Mouse (Mus musculus) heart, postnatal 25 days (tissue): Measurements from ENCODE around the gene Hdac10. TPM values are rescaled to one million over a fixed set of nuclear protein-coding genes. Genes with fewer than 3 reads are reported as not detected.

Experiments
- DNase-seq: peaks from one replicate; pipeline ENCODE4 v3.0.0; 2022; ENCODE audit warnings: low spot score
- intact Hi-C: fragments of 180-260 bp; cut with DNase I; formaldehyde crosslinking; loops from one replicate; pipeline ENCODE4 v1.15.1; 2025
- total RNA-seq, 2 experiments: library from RNA; stranded (reverse); gene quantifications; 2 replicates each; pipeline ENCODE4 v1.2.3; 2021

Hdac10 gene
- total RNA-seq, 2 experiments from 2014 or later, result 7.4 to 8.3 TPM

DNA sequence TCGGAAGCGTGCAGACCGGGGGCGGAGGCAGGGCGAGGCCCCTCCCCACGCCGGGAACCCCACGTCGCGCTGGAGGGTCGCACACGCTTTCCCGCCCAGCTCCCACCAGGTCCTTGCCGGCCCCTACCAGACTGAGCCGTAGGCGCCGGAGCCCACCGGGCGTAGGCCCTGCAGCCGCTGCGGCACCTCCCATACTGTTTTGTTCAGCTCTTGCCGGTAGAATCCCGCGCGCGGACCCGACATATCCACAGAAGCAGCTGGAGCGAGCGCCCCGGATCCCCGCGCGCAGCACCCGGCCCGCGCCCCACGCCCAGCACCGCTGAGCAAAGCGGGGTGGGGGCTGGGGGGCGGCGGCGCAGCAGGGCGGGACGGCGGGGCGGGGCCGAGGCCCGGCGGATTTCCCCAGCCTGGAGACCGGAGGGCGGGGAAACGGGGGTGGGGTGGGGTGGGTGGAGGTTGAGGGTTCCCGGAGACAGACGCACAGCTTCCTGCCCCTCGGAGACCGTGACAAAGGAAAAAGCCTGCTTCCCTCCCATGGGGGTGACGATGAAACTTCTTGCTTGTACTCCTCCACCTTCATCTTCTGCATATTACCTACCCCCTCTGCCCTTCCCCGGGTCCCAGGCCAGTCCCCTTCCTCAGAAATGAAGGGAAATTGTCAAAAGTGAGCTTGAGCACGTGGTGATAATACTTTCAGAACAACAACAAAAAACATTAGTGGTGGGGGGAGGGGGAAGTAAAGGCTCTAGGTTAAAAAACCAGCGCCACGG is 21.0 kb upstream of the Hdac10 start, which contains the start of gene Mapk11:
TSS of gene Mapk11 (minus strand) at position 358 of the 770 bp plus-strand sequence.
- intact Hi-C loops, result no loop called here
- DNase-seq, result no peak

DNA sequence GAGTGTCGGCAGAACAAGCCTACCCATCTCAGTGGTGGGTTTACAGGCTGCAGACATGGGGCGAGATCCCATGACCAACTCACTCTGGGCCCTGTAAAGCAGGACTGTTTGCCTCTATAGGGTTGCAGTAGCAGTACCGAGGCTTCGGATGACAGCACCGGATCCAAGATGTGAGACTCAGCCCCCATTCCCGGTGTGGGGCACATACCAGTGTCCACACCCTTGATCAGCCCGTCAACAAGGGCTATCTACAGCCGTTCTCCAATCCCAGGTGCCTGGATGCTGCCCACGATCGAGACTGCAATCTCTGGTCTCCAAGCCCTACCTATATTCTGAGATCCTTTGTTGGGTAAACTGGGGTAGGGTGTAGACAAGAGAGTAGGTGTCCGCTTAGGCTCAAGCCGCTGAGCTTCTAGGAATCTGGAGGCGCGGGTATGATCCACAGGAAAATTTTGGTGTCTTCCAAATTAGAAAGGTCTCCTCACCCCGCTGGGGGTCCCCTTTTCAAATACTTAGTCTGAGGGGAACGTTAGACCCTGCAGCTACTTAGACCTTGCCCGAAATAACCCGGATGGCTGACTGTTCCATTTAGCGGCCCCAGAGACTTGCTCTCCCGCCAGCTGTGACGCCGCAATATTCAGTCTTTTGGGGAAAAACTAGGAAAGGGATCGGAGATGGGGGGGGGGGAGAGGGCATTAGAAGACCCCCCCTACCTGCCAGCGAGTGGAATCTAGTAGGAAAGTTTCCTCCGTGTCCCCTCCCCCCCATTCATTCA is 20.2 kb upstream of the Hdac10 start:
- DNase-seq, result no peak
- intact Hi-C loops, result no loop called here

DNA sequence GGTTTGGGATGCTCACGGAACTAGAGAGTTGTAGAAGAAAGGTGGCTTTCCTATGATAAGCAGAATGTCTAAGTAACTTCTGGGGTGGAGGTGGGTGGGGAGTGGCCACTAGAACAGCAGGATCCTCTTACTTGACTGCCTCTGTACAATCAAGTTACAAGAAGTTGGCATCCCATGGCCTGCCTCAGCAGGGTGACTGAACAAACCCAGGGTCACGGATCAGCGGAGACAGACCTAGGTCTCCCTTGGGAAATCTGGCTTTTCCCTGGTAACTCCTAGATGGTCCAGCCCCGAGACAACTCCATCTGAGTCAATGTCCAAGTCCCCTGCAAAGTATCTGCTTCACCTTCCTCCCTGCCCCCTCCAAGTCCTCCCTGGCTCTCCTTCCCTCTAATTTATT is 19.4 kb upstream of the Hdac10 start:
- DNase-seq, result no peak
- intact Hi-C loops, result no loop called here

DNA sequence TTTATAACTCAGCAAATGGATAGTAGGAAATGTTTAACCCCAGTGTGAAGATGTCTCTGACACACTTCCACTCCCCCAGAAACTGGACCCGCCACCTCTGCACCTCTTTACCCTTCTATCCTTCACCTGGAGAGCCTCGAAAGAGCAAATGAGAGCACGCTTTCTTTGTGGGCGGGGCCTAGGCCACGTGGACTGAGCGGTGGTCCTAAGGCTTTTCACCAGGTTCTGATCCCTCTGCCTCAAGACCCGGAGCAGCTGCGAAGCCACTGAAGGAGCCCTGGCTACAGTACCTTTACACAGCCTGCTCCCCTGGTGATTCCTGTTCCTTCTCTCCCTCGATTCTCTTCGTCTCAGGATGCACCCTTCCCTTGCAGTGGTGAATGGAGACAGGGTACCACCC is 19.0 kb upstream of the Hdac10 start:
- intact Hi-C loops, result no loop called here
- no peak for DNase-seq

DNA sequence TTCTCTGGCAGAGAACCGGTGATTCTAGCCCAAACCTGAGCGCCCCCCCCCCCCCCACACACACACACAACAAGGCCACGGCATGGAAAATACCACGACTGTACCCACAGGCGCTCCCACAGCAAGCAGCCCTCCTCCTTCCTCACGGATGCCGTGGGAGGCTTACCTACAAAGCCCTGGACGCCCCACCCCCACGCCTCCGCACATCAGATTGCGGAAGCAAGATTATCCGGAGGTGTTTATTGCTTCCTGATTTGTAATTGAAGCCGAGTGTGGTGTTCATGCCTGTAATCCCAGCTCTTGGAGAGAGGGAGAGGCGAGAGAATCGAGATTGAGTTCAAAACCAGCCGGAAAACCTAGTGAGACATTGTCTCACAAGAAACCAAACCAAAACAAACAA is 18.5 kb upstream of the Hdac10 start:
- intact Hi-C loops, result no loop called here
- DNase-seq, result no peak

DNA sequence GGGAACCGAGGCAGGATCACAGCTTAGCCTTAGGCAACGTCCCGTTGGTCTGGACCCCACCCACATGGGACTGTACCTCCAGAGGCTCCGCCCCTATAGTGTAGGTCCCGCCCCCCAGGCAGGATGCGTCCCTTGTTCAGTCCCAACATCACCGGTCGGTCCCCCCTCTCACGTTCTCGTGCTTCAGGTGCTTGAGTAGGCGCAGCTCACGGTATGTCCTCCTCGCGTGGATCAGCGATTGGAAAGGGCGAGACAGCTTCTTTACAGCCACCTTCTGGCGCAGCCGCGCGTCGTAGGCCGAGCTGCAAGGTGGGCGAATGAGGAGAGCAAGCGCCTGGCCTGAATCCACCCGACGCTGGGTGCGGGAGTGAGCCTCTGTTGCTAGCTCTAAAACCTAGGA is 18.0 kb upstream of the Hdac10 start:
- no peak for DNase-seq
- intact Hi-C loops, result no loop called here

DNA sequence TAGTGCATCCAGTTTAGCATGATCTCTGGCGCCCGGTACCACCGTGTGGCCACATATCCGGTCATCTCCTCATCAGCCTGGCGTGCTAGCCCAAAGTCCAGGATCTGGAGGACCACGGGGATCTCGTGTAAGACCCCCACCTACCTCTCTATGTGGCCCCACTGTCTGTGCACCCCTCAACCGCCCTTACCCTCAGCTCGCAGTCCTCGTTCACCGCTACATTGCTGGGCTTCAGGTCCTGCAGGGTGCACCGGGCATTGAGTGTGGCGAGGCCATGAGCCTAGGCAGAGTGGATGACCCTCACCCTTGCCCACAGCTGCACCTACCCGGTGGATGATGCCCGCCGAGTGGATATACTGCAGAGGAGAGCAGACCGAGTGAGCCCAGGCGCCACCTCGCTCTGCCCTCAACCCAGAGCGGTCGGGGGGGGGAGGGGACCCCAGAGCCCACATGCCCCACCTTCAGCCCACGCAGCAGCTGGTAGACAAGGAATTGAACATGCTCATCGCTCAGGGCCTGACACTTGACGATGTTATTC is 17.4 kb upstream of the Hdac10 start:
- intact Hi-C loops, result no loop called here
- DNase-seq, result no peak

DNA sequence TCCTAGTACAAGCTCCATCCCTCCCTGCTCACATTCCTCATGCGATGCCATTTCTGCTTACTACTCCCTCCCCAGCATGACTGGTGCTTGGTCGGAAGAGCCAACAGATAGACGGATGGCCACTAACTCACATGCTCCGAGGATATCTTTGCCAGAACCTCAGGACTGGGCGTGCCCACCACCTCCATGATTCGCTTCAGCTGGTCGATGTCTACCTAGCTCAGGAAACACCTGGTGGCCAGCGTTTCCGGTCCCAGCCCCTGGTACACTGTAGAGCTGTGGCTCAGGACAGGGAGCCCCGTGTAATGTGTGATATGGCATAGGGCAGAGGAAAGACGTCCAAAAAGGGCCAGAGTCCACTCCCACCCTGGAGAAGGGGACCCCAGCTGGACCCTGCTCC is 16.5 kb upstream of the Hdac10 start:
- no peak for DNase-seq
- intact Hi-C loops, result no loop called here

DNA sequence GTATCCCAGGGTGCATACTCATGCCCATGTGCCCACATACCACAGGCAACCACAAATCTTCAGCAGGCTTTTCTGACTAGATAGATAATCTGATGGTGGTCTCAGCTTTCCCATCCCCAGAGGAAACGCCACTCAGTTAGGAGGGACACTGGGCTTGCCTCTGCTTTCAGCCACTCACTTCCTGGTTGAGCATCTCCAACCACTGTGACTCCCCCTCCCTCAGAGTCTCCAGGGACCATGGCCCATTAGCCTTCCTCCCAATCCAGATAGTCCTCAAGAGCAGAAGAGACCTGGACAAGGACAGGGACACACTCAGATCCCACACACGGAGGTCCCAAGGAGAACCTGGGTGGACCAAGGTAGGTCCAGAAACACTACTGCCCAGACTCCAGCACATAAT is 14.6 kb upstream of the Hdac10 start:
- intact Hi-C loops, result no loop called here
- no peak for DNase-seq

DNA sequence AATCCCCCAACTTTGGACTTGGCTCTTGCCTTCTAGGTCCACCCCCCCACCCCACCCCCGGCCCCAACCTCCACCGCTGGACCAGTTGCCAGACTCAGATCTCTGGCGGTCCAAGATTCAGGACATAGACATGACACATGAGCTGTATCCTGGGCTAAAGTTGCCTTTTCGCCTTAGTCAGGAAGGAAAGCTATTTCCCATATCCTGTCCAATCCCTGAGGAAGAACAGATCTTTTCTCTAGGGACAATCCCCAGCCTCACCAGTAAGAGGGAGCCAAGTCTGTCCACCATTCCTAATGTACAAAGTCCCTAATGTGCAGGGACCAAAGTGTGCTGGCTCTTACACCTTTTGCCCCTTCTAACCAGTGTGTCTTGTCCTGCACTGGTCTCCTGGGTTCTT is 13.4 kb upstream of the Hdac10 start:
- intact Hi-C loops, result no loop called here

DNA sequence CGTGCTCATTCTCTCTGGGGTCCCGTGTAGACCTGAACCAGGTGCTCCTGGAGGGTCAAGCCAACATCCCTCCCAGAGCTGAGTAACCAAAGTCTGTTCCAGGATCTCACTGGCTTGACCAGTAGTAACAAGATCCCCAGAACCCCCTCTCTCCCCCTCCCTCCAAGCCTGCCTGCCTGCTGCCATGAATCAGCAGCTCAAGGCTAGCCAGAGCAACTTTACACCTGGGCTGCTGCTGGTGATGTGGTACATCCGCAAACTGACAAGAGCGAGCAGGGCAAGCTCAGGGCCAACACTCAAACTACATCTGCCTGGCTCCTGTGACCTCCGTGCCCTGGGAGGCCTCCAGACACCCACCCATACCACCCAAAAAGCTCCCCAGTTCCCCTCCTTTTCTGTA is 12.9 kb upstream of the Hdac10 start:
- intact Hi-C loops, result no loop called here
- DNase-seq, result no peak

More for the DNA sequence above, 13.4 kb upstream of the Hdac10 start:
- no peak for DNase-seq

DNA sequence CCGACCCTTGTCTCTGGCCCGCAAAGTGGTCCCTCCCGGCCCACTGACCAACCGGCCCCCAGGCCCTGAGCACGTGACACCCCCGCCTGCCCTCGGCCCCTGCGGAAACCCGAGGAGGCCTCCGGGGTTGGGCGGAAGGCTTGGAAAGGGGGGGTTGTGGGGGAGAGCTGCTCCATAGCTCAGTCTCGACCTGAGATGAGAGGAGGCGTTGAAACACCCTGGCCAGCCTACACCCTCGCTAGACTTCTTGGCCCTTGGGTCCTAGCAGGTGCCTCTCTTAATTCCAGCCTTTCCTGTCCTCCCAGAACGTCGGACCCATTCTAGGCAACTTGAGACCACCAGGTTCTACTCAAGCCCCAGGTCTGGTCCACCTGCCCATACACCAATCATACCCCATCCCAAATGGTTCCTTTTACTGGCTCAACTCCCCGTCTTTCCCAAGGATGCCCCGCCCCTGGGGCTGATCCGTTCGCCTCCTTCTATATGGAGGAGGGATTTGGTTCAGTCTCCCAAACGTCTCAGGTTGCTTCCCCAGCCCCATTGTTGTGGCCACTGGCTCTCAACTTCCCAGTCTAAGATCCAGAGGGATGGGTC is 12.3 kb upstream of the Hdac10 start, which contains the start of gene Mapk12:
TSS of gene Mapk12 (minus strand) at position 45 of the 594 bp plus-strand sequence.
- DNase-seq, result peak; percentile 77
- intact Hi-C loops, result no loop called here

DNA sequence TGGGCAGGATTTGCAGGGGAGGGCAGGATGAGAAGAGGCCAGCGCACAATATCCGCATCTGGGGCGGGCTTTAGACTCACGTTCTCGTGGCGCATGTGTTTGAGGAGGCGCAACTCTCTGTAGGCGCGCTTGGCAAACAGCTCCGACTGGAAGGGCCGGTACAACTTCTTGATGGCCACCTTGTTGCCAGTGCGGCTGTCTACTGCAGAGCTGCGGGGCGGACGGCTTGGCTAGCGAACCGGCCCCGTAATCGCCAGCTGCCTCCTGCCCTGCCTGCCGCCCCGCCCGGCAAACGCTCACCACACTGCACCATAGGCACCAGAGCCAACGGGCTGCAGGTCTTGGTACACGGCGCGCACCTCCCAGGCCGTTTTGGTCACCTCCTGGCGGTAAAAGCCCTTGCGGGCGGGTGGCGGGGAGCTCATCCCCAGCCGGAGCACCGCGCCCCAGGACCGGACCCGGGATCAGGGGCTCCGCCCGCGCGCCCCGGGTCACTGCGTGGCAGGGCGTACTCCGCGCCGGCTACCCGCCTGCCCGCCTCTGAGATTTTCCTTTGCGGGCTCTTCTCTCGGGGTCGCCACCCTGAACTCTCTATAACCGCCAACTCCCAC is 11.7 kb upstream of the Hdac10 start:
- intact Hi-C loops, result no loop called here
- DNase-seq, result peak; percentile 62

DNA sequence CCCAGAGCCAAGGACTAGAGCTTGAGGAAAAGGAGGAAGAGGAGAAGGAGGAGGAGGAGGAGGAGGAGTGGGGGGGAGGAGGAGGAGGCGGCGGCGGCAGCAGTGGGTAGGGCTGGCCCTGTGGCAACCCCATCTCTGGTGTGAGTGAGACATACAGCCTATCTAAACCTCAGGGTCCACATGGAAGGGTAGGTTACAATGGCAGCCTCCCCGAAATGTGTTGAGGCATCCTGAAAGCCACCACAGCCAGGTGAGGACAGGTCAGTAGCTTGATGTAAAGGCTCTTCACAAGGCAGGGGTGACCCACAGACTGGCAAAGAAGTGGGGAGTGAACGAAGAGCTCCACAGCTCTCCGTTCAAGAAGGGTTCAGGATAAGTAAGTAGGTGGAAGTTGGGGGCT is 10.0 kb upstream of the Hdac10 start:
- DNase-seq, result no peak
- intact Hi-C loops, result no loop called here

DNA sequence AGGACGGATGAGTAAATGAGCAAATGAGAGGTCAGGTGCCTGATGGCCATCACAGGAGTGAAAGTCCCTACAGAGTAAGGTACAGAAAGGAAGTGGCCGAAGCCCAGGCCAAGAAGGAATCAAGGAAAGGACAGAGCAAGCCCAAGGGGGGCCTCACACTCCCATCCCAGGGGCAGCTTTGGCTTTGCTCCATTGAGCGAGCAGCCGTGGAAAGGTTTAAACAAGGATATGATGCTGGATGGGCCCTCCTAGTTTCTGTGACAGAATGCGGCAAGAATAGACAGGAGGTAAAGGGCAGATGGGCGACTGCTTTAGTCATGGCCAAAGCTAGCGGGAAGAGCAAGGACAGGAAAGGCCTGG is 9.5 kb upstream of the Hdac10 start:
- no peak for DNase-seq
- intact Hi-C loops, result no loop called here

DNA sequence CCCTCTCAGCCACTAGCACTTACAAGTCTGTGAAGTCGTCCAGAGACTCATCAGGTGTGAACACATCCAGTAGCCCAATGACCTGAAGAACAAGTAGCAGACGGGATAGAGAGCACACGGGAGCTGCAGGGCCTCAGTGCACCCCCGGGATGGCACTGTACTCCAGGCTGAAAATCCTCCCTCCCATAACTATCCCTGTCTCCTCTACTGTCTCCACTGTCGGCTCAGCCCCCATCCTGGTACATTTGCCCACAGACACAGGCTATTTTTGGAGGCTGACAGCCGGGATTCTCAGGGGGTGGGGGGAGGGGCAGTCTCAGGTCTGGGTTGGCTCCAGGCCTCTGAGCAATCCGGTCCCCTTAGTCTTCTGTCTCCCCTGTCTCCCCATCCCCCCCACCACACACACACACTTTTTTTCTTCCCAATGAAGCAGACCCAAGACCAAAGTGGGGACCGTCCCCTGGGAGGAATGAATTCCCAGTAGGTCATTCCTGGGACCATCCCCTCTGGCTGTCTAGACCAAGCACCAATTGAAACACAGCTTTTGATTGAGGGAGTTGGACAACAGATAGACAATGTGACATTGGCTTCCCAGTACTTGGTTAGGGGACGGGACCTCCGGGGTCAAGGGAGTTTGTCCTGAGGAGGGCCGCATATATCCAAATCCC is 9.0 kb upstream of the Hdac10 start:
- intact Hi-C loops, result no loop called here
- no peak for DNase-seq

DNA sequence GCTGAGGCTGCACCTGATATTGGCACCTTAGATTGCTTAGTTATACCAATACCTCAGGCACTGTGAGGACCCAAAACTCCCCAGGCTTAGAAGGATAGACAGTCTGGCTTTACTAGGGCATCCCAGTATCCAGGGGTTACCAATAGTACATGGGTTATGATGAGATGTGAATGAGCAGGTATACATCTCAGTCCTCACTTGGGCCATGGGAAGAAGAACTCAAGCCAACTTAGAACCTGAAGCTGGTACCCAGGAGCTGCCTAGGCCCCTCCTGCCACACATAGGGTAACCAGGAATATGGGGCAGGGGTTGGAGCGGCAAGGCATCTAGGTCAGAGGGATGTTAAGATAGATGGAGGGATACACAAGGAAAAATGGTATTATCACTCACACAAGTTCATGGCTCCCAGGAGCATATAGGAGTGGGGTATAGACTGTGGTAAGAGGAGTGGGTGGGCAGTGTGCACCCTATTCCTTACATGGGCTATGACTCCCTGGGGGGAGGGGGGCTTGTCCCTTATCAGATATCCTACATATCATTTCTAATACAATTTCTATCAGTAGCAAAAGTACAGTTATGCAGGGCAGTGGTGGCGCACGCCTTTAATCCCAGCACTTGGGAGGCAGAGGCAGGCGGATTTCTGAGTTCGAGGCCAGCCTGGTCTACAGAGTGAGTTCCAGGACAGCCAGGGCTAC is 8.1 kb upstream of the Hdac10 start:
- no peak for DNase-seq
- intact Hi-C loops, result no loop called here

DNA sequence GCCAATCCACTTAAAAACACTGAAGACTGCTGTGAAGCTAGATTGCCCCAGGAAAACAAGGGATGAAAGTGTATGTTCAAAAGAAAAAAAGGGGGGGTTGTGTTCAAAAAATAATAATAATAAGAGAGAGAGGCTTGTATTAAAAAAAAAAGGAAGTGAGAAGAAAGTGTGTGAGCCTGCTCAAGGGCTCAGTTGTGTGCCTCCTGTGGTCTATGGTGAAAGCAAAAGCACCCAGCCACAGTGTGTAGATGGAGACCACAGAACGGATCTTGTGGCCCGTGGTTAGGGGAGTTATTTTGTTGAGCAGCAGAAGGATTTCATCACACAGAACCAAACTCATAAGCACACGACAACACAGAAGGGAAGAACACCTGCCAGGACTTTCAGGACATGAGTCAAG is 2.8 kb upstream of the Hdac10 start:
- intact Hi-C loops, result no loop called here
- no peak for DNase-seq

DNA sequence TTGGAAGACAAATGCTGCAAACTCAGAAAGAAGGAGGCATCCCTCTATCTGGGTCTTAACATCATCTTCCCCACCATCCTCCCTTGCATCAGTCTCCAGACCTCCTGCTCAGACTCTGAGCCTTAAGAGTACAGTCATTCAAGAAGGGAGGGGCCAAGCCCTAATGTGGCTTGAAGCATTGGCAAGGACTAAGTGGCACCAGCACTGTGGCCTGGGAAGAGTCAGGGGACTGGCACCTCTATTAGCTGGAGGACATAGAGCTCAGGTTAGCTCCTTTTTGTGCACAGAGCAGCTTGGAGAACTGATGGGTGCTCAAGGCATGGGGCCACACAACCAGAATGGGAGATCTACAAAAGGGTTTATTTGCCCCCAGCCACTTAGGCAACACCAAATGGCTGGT is 1.7 kb upstream of the Hdac10 start:
- intact Hi-C loops, result no loop called here
- DNase-seq, result no peak
